Mouse (Mus musculus) lung, postnatal 0 days (tissue): Measurements from ENCODE around the gene Elovl5.

Experiments
- CTCF ChIP-seq: IDR thresholded peaks from 2 replicates; pipeline ENCODE4 v1.5.1; 2016; ENCODE audit warnings: antibody characterized with exemption, mild to moderate bottlenecking
- EP300 ChIP-seq: IDR thresholded peaks from 2 replicates; pipeline ENCODE4 v1.6.1; 2016; ENCODE audit warnings: antibody characterized with exemption, mild to moderate bottlenecking, control low read depth

DNA sequence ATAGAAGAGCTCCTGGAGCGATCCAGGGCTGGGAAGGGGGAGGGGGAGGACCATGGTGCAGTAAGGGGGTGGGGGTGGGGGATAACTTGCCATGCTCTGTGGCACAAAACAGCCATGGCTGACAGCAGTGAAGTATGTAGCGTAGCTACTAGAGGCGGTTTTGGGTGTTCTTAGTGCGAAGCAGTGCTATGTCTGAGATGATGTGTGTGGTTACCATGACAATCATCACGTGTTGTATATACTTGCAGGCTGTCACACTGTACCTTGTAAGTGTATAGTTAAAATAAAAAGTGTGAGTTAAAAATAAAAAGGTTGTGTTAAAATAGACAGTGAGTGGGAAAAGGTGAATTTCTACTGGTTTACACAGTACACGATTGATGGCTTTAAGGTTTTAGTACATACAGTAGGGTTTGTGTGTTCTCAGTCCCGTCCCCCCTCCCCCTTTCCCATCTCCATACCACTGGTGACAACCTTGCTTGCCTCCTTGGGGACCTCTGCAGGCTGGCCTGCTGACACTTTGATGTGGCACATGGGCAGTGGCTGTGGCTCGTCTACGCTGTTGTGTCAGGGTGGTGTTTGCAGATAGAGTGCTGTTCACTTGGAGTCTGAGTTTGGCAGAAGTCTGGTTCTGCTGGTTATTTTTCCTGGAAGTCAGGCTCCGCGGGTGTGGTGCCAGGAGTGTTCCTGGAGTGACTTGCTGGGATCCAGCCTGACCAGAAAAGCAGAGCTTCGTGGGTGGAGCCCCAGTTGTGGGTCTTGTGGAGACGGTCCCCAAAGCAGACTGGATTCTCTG lies 21.8 kb downstream of the Elovl5 start:
- TF ChIP-seq CTCF (no peak), EP300 (peak; percentile 66)
